Mouse (Mus musculus): ENCODE measurements around the gene Gm20388. TPM values are rescaled to one million over a fixed set of nuclear protein-coding genes. Genes with fewer than 3 reads are reported as not detected.

Gene Gm20388
- total and polyA plus RNA-seq, 2 experiments from 2014 or later: 51.3 TPM; not detected in 1

GRCm38 (mm10) chr8:121088281-121088680 is 1177.6 kb downstream of the Gm20388 start:
- ATAC-seq (no peak), DNase-seq (no peak)
- Histone ChIP-seq H3K36me3 (ENCODE audit: insufficient read depth) (no peaks in the 10 kb centered on the region), H3K4me1 (ENCODE audit: insufficient read depth) (no peaks in the 10 kb centered on the region), H3K9ac (no peak overlapping the region), H3K4me3 (ENCODE audit: low read depth, low read length) (no peak overlapping the region), H3K27ac (ENCODE audit: low read depth, low read length) (no peak overlapping the region), H3K9me3 (ENCODE audit: low read length) (no peaks in the 10 kb centered on the region), H3K27me3 (ENCODE audit: insufficient read depth, low read length) (peaks cover 89% of the 10 kb centered on the region), H3K4me2 (ENCODE audit: low read depth) (no peak overlapping the region)
- 5% methylated on average over 8 of the region's 8 CpGs for WGBS
- no peak for TF ChIP-seq CTCF (IDR thresholded peaks at IDR 0.05; ENCODE audit: low read depth)

GRCm38 (mm10) chr8:121088871-121089630 is 1178.4 kb downstream of the Gm20388 start:
- H3K4me2 ChIP-seq (ENCODE audit: low read depth): no peak overlapping the region
- H3K27me3 ChIP-seq (ENCODE audit: insufficient read depth, low read length): peaks cover 88% of the 10 kb centered on the region
- no peak overlapping the region for H3K4me3 ChIP-seq (ENCODE audit: low read depth, low read length)
- ATAC-seq: no peak
- H3K9me3 ChIP-seq (ENCODE audit: low read length): no peaks in the 10 kb centered on the region
- no peak overlapping the region for H3K27ac ChIP-seq (ENCODE audit: low read depth, low read length)
- H3K4me1 ChIP-seq (ENCODE audit: insufficient read depth): no peaks in the 10 kb centered on the region
- H3K36me3 ChIP-seq (ENCODE audit: insufficient read depth): no peaks in the 10 kb centered on the region
- H3K9ac ChIP-seq: no peak overlapping the region
- TF ChIP-seq CTCF (IDR thresholded peaks at IDR 0.05; ENCODE audit: low read depth): no peak
- WGBS: 3% methylated on average over 38 of the region's 40 CpGs
- no peak for DNase-seq

DNA sequence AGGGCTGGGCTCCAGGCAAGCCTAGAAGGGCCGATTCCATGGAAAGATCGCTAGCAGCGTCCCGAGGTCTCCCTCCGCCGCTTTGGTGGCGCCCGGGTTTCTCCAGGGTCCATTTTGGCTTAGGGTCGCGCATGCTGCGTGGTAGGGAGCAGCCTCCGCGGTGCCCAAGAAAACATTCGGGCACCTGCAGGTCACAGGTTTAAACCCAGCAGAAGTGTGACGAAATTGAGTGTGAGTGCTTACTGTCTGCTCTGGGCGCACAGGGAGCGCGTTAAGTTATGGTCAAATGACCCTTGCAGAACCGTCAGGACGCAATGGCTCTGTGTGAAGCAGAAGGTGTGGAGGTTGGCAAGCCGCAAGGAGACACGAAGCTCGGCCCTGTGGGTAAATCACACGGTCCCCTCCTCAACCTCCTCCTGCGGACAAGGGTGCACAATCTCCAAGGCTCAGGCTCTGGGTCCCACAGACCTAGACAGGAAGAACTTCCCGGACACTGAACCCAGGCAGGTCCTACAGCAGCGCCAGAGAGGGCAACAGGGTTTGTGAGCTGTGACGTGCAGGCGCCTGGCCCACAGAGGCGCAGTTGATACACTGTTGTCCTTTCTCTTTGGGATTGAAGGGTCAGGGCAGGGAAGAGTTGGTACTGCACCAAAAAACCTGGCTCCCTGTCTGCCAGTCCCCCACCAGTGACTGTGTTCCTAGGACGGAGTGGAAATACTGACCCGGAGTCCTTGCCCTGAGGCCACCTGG is 1179.2 kb downstream of the Gm20388 start:
- 3% methylated on average over 32 of the region's 32 CpGs for WGBS
- no peak for ATAC-seq

GRCm38 (mm10) chr8:121090716-121091115 is 1180.1 kb downstream of the Gm20388 start:
- TF ChIP-seq CTCF (IDR thresholded peaks at IDR 0.05; ENCODE audit: low read depth): peak; percentile 47
- Histone ChIP-seq H3K9ac (no peak overlapping the region), H3K27me3 (ENCODE audit: insufficient read depth, low read length) (peaks cover 77% of the 10 kb centered on the region), H3K4me3 (ENCODE audit: low read depth, low read length) (no peak overlapping the region), H3K27ac (ENCODE audit: low read depth, low read length) (no peak overlapping the region), H3K4me2 (ENCODE audit: low read depth) (no peak overlapping the region), H3K4me1 (ENCODE audit: insufficient read depth) (no peaks in the 10 kb centered on the region), H3K9me3 (ENCODE audit: low read length) (no peaks in the 10 kb centered on the region), H3K36me3 (ENCODE audit: insufficient read depth) (no peaks in the 10 kb centered on the region)
- DNase-seq (no peak), ATAC-seq (no peak)
- WGBS: 0% methylated on average over 1 of the region's 1 CpGs

More for the DNA sequence above, 1179.2 kb downstream of the Gm20388 start:
- no peak overlapping the region for H3K4me2 ChIP-seq (ENCODE audit: low read depth)
- peaks cover 83% of the 10 kb centered on the region for H3K27me3 ChIP-seq (ENCODE audit: insufficient read depth, low read length)
- H3K4me1 ChIP-seq (ENCODE audit: insufficient read depth): no peaks in the 10 kb centered on the region
- DNase-seq: no peak
- H3K27ac ChIP-seq (ENCODE audit: low read depth, low read length): no peak overlapping the region
- H3K9ac ChIP-seq: no peak overlapping the region
- no peak for TF ChIP-seq CTCF (IDR thresholded peaks at IDR 0.05; ENCODE audit: low read depth)
- no peak overlapping the region for H3K4me3 ChIP-seq (ENCODE audit: low read depth, low read length)
- no peaks in the 10 kb centered on the region for H3K9me3 ChIP-seq (ENCODE audit: low read length)
- H3K36me3 ChIP-seq (ENCODE audit: insufficient read depth): no peaks in the 10 kb centered on the region

GRCm38 (mm10) chr8:121092141-121092540 is 1181.5 kb downstream of the Gm20388 start:
- DNase-seq (no peak), ATAC-seq (no peak)
- H3K9ac ChIP-seq: no peak overlapping the region
- H3K36me3 ChIP-seq (ENCODE audit: insufficient read depth): peaks cover 1% of the 10 kb centered on the region; the same call in 1 of the 2 replicates
- peaks cover 63% of the 10 kb centered on the region for H3K27me3 ChIP-seq (ENCODE audit: insufficient read depth, low read length)
- H3K4me1 ChIP-seq (ENCODE audit: insufficient read depth): no peaks in the 10 kb centered on the region
- no peaks in the 10 kb centered on the region for H3K9me3 ChIP-seq (ENCODE audit: low read length)
- no peak overlapping the region for H3K4me3 ChIP-seq (ENCODE audit: low read depth, low read length)
- H3K4me2 ChIP-seq (ENCODE audit: low read depth): no peak overlapping the region
- 30% methylated on average over 6 of the region's 6 CpGs for WGBS
- TF ChIP-seq CTCF (IDR thresholded peaks at IDR 0.05; ENCODE audit: low read depth): no peak
- H3K27ac ChIP-seq (ENCODE audit: low read depth, low read length): no peak overlapping the region

DNA sequence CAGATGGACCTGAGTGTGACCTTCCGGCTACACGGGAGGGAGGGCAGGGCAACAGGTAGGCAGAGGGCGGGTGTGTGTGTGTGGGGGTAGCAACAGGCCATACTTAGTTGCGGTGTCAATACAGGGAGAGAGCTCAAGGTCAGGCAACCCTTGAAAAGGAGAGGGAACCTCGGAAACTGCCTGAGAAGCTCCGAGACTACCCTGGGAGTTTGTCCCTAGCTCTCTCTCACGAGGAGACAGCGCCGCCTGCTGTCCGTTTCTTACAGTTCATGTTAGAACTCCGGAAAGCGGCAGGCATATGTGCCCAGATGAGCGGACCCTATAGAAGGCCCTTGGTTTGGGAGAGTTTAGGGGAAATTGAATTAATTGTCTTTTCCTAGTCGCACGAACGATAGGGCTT is 1182.0 kb downstream of the Gm20388 start:
- ATAC-seq (peak; percentile 78), DNase-seq (peak; percentile 92)
- no peaks in the 10 kb centered on the region for H3K9me3 ChIP-seq (ENCODE audit: low read length)
- H3K36me3 ChIP-seq (ENCODE audit: insufficient read depth): peaks cover 6% of the 10 kb centered on the region; the same call in 1 of the 2 replicates
- H3K9ac ChIP-seq: no peak overlapping the region
- H3K27ac ChIP-seq (ENCODE audit: low read depth, low read length): no peak overlapping the region
- peak; percentile 91 for TF ChIP-seq CTCF (IDR thresholded peaks at IDR 0.05; ENCODE audit: low read depth)
- no peak overlapping the region for H3K4me2 ChIP-seq (ENCODE audit: low read depth)
- no peak overlapping the region for H3K4me3 ChIP-seq (ENCODE audit: low read depth, low read length)
- WGBS: 4% methylated on average over 16 of the region's 16 CpGs
- no peaks in the 10 kb centered on the region for H3K4me1 ChIP-seq (ENCODE audit: insufficient read depth)
- peaks cover 58% of the 10 kb centered on the region for H3K27me3 ChIP-seq (ENCODE audit: insufficient read depth, low read length)

GRCm38 (mm10) chr8:121093496-121093895 is 1182.9 kb downstream of the Gm20388 start:
- no peaks in the 10 kb centered on the region for H3K4me1 ChIP-seq (ENCODE audit: insufficient read depth)
- no peak overlapping the region for H3K9ac ChIP-seq
- DNase-seq (no peak), ATAC-seq (no peak)
- H3K4me2 ChIP-seq (ENCODE audit: low read depth): no peak overlapping the region
- H3K4me3 ChIP-seq (ENCODE audit: low read depth, low read length): no peak overlapping the region
- no peaks in the 10 kb centered on the region for H3K9me3 ChIP-seq (ENCODE audit: low read length)
- H3K27me3 ChIP-seq (ENCODE audit: insufficient read depth, low read length): peaks cover 52% of the 10 kb centered on the region
- TF ChIP-seq CTCF (IDR thresholded peaks at IDR 0.05; ENCODE audit: low read depth): no peak
- H3K27ac ChIP-seq (ENCODE audit: low read depth, low read length): no peak overlapping the region
- WGBS: 59% methylated on average over 6 of the region's 6 CpGs
- H3K36me3 ChIP-seq (ENCODE audit: insufficient read depth): peaks cover 14% of the 10 kb centered on the region

Data from forebrain, postnatal 0 days (tissue).